Mouse (Mus musculus) G1E (cell line): ENCODE data around the gene Adora1.

Experiments
- CTCF ChIP-seq: IDR thresholded peaks from 2 replicates; pipeline ENCODE4 v1.5.1; 2012; ENCODE audit warnings: low read depth, low read length, inconsistent platforms, mixed read lengths
- POLR2AphosphoS5 ChIP-seq: IDR thresholded peaks from 2 replicates; pipeline ENCODE4 v1.6.1; 2012; ENCODE audit warnings: low read depth, low read length, inconsistent platforms; ENCODE audit not compliant: insufficient replicate concordance
- TAL1 ChIP-seq: conservative IDR thresholded peaks from 2 replicates; pipeline ENCODE4 v1.6.1; 2012; ENCODE audit warnings: low read depth, low read length, inconsistent platforms, mixed read lengths

DNA sequence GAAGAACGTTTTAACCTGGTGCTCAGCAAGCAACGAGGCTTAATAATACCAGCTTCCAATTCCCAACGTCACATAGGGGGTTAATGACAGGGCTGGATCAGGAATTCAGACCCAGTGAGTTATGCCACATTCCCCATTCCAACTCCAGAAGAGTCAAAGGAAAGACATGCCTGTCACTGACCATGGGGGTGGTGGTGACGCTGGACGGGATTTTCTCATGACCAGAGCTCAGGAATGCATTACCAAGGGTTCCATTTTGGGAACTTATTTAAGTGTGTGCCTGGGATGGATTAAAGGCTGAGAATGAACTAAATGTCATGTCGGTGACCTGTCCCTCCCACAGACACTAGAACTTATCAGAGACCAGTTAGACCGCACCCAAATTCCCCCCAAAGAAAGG lies 41.6 kb upstream of the Adora1 start:
- TF ChIP-seq CTCF: no peak
- no peak for TF ChIP-seq TAL1
- TF ChIP-seq POLR2AphosphoS5: no peak
